ENCODE assay signal across 11 mouse cellular contexts in the genomic region with DNA sequence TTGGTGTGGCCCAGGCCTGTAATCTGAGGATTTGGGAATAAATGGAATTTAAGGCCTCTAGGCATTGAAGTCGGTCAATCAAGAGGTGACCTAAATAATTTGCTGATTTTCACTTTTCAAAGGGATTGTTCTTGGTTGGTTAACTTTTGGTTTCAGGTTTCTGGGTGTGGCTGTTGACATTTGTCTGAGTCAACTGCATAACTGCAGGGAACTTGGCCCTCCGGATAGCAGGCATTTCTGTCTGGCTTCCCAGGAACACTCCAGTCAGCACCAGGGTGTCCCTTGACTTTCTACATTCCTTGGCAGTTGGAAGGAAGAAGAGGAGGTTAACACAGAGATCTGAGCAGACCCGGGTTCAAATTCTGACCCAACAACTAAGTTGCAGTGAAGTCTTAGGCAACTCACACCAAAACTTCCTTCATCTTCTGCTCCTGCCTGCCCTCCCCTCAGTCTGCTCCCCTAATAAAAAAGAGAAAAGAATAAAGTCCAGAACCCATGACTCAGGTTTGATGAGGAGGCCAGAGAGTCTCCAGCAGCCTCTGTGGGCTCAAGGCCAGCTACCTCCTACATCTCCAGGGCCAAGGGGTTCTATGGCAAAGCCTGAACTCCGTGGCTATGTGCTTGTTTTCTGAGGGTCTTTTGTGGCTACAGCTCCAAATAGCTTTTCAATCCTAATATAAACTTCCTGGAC. TPM values are rescaled to one million over a fixed set of nuclear protein-coding genes. Genes with fewer than 3 reads are reported as not detected.
A peak's percentile ranks its signal among the peaks of the same experiment; 100 is the strongest.
DNase-seq lines count a peak whose midpoint lies in the region; ATAC-seq lines count a peak whose summit lies in the region.
"Had no signal": no experiment of that assay in that cellular context is flagged by ENCODE, and none has a peak within 500 bp of the region (broad histone marks: within the 10 kb centered on the region; RNA-seq: fewer than 3 reads in every experiment).

No protein-coding gene starts in this region.

- peak overlapping the region; percentile 65 for H3K27ac ChIP-seq in lung, embryonic 16.5 days (ENCODE audit: low read length)
- H3K27ac ChIP-seq: heart, embryonic 15.5 days had no signal

- H3K27me3 ChIP-seq in lung, embryonic 16.5 days (ENCODE audit: control insufficient read depth, insufficient read depth, low read depth, low read length): no peaks in the 10 kb centered on the region
- H3K27me3 ChIP-seq: heart, embryonic 15.5 days had no signal

- peak; percentile 41; the same call in 1 of the 2 replicates for ATAC-seq in lung, embryonic 16.5 days (ENCODE audit: low read depth)
- ATAC-seq in megakaryocyte progenitor cell, adult 5-6 weeks (replicated peaks; ENCODE audit: poor library complexity): no peak
- ATAC-seq in activated CD4-positive, CD25-positive, alpha-beta regulatory T cell, adult 4 months: no peak
- no peak for ATAC-seq in erythroid progenitor cell, adult 5-6 weeks (replicated peaks; ENCODE audit: low FRiP score, poor library complexity, severe bottlenecking)

- WGBS in lung, embryonic 16.5 days: 43% methylated on average over 4 of the region's 4 CpGs

- DNase-seq in gastrocnemius, adult 18-20 months (ENCODE audit: low spot score): peak; percentile 21
- DNase-seq in gastrocnemius, postnatal 4 days (ENCODE audit: low spot score in 2 of 2): no peak
- peak; percentile 50 for DNase-seq in urinary bladder, postnatal 14 days (ENCODE audit: low spot score)
- DNase-seq in urinary bladder, postnatal 4 days (ENCODE audit: low spot score in 2 of 2): no peak
- DNase-seq: B cell, adult 2 months; cerebellum, postnatal 36 days had no signal

- H3K4me1 ChIP-seq in lung, embryonic 16.5 days (replicated peaks; ENCODE audit: control insufficient read depth, insufficient read depth, low read length): peaks cover 12% of the 10 kb centered on the region

- H3K4me3 ChIP-seq in lung, embryonic 16.5 days (ENCODE audit: low read length): no peak overlapping the region
- H3K4me3 ChIP-seq: heart, embryonic 15.5 days had no signal

- H3K9me3 ChIP-seq in lung, embryonic 16.5 days (ENCODE audit: control insufficient read depth, low read length): no peaks in the 10 kb centered on the region
- H3K9me3 ChIP-seq: heart, embryonic 15.5 days had no signal

- no peak overlapping the region for H3K9ac ChIP-seq in lung, embryonic 16.5 days (ENCODE audit: low read length)
- H3K9ac ChIP-seq: heart, embryonic 15.5 days had no signal

- no peak overlapping the region for H3K4me2 ChIP-seq in lung, embryonic 16.5 days (ENCODE audit: low read depth, low read length)
- H3K4me2 ChIP-seq: heart, embryonic 15.5 days had no signal

- no peaks in the 10 kb centered on the region for H3K36me3 ChIP-seq in lung, embryonic 16.5 days (ENCODE audit: control insufficient read depth, insufficient read depth, low read length)
- H3K36me3 ChIP-seq: heart, embryonic 15.5 days had no signal

RNA-seq across cellular contexts. Expression of gene Arrb1, which starts 16.2 kb away (rescaled TPM):
- total RNA-seq in gastrocnemius, adult 18-20 months (2021): 10 to 100 TPM; 13.8 to 15.4 TPM
- total RNA-seq in gastrocnemius, postnatal 4 days (2021): 10 to 100 TPM; 30.7 to 32.6 TPM
- polyA plus RNA-seq in lung, embryonic 16.5 days (2015; fragmentation: Nextera tagmentation; extraction: Ambion mirVana): 20.6 and 20.9 TPM in 2 replicates
- total RNA-seq in megakaryocyte progenitor cell, adult 5-6 weeks (2015): 23.5 and 24.1 TPM in 2 replicates
- 48.2 and 49.2 TPM in 2 replicates for total RNA-seq in megakaryocyte progenitor cell, adult 5-6 weeks (2017)
- polyA plus RNA-seq in activated CD4-positive, CD25-positive, alpha-beta regulatory T cell, adult 4 months (2017; shearing (Covaris generic)): 10 to 100 TPM in 1 of 2 experiments, 1 to 10 TPM in 1; 8.3 to 12.0 TPM
- total RNA-seq in erythroid progenitor cell, adult 5-6 weeks (2015; ENCODE audit: low replicate concordance): 184 TPM in 2 replicates
- 538 and 553 TPM in 2 replicates for total RNA-seq in erythroid progenitor cell, adult 5-6 weeks (2017; ENCODE audit: low replicate concordance)

RNA-seq across cellular contexts. Expression of gene Rps3, which starts 35.6 kb away (rescaled TPM):
- total RNA-seq in gastrocnemius, adult 18-20 months (2021): 100 to 1,000 TPM; 232 to 276 TPM
- 100 to 1,000 TPM; 484 to 545 TPM for total RNA-seq in gastrocnemius, postnatal 4 days (2021)
- polyA plus RNA-seq in lung, embryonic 16.5 days (2015; fragmentation: Nextera tagmentation; extraction: Ambion mirVana): 818 and 826 TPM in 2 replicates
- total RNA-seq in megakaryocyte progenitor cell, adult 5-6 weeks (2015): 1,629 and 1,793 TPM in 2 replicates
- total RNA-seq in megakaryocyte progenitor cell, adult 5-6 weeks (2017): 2,248 and 2,565 TPM in 2 replicates
- 1,000 to 10,000 TPM; 2,602 to 3,921 TPM for polyA plus RNA-seq in activated CD4-positive, CD25-positive, alpha-beta regulatory T cell, adult 4 months (2017; shearing (Covaris generic))
- total RNA-seq in erythroid progenitor cell, adult 5-6 weeks (2015; ENCODE audit: low replicate concordance): 386 and 406 TPM in 2 replicates
- 293 and 564 TPM in 2 replicates for total RNA-seq in erythroid progenitor cell, adult 5-6 weeks (2017; ENCODE audit: low replicate concordance)

RNA-seq across cellular contexts. Expression of gene Klhl35, which starts 53.3 kb away (rescaled TPM):
- total RNA-seq in gastrocnemius, adult 18-20 months (2021): not detected
- 1 to 10 TPM in 1 of 2 experiments, under 1 TPM in 1; 0.91 to 1.5 TPM for total RNA-seq in gastrocnemius, postnatal 4 days (2021)
- 0.24 and 0.30 TPM in 2 replicates for polyA plus RNA-seq in lung, embryonic 16.5 days (2015; fragmentation: Nextera tagmentation; extraction: Ambion mirVana)
- 0.79 and 1.0 TPM in 2 replicates for total RNA-seq in megakaryocyte progenitor cell, adult 5-6 weeks (2015)
- 1.2 TPM in 2 replicates for total RNA-seq in megakaryocyte progenitor cell, adult 5-6 weeks (2017)
- polyA plus RNA-seq in activated CD4-positive, CD25-positive, alpha-beta regulatory T cell, adult 4 months (2017; shearing (Covaris generic)): not detected
- total RNA-seq in erythroid progenitor cell, adult 5-6 weeks (2015; ENCODE audit: low replicate concordance): not detected in 2 replicates
- not detected in 2 replicates for total RNA-seq in erythroid progenitor cell, adult 5-6 weeks (2017; ENCODE audit: low replicate concordance)

Comparison
In these comparisons a context has a peak if more than half of its experiments do, and no peak if none do; other contexts are left out.
1. DNase-seq: peak in gastrocnemius, adult 18-20 months (single experiment) and urinary bladder, postnatal 14 days (single experiment); none in gastrocnemius, postnatal 4 days (0 of 2) and urinary bladder, postnatal 4 days (0 of 2).